Mouse (Mus musculus) megakaryocyte progenitor cell, adult 5-6 weeks (primary cell): ENCODE measurements around the gene Cmtm4. TPM values are rescaled to one million over a fixed set of nuclear protein-coding genes. Genes with fewer than 3 reads are reported as not detected.
"Not testable (repeated sequence)": the region's sequence is repeated elsewhere in the genome, so short reads cannot be mapped to it uniquely, and the experiment has no call there.

Experiments used
- ATAC-seq: replicated peaks from 2 replicates; pipeline ENCODE4 v1.8.0; 2016; ENCODE audit warnings: mild to moderate bottlenecking, moderate TSS enrichment, inconsistent platforms; ENCODE audit not compliant: poor library complexity
- total RNA-seq, 2 experiments: library from RNA; stranded (forward) in 1 of 2; stranded (reverse) in 1 of 2; fragments of 157-497, 149-512 nt in 1 of 2; fragments of 200-1000 nt in 1 of 2; gene quantifications; 2 replicates each; pipeline versions ENCODE4 v1.2.3 to v1.2.4; 2015 to 2017

Gene Cmtm4
- total RNA-seq, 2 experiments from 2014 or later: 0.79 to 0.87 TPM

DNA sequence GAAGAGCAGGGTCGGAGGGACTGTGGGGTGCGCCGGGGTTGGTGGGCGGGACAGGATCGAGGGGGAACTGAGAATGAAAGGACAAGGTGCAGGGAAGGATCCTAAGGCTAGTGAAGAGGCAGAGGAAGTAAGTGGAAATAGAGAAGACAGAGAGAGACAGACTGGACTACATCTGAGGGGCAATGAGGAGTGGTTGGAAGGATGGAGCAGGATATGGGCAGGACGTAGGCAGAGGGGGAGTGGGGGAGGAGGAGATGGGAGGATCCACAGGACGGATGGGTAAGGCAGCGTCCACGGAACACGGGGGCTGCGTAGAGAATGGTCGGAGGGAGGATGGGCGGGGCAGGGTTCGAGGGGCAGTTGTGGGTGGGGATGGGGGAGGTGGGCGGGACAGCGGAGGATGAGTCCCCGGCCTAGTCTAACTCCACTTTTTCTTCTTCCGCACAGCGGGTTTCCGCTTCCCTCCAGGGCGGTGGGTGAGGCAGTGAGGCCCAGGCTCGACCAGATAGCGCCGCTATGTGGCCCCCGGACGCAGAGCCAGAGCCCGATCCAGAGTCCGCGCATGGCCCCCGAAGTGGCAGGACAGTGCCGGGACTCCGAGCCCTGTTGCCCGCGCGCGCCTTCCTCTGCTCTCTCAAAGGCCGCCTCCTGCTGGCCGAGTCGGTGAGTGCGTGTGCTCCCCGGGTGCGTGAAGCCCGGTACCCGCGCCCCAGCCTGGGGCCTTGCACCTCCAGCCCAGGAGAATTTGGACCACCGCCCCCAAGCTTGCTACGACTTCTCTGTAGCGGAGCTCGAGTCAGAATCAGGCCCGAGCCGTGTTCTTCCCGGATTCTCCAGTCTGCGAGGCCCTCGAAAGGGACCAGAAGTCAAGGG lies 55.1 kb downstream of the Cmtm4 start:
- ATAC-seq: peak; percentile 51

GRCm38 (mm10) chr8:104339983-104340232 lies 55.7 kb downstream of the Cmtm4 start:
- no peak for ATAC-seq

DNA sequence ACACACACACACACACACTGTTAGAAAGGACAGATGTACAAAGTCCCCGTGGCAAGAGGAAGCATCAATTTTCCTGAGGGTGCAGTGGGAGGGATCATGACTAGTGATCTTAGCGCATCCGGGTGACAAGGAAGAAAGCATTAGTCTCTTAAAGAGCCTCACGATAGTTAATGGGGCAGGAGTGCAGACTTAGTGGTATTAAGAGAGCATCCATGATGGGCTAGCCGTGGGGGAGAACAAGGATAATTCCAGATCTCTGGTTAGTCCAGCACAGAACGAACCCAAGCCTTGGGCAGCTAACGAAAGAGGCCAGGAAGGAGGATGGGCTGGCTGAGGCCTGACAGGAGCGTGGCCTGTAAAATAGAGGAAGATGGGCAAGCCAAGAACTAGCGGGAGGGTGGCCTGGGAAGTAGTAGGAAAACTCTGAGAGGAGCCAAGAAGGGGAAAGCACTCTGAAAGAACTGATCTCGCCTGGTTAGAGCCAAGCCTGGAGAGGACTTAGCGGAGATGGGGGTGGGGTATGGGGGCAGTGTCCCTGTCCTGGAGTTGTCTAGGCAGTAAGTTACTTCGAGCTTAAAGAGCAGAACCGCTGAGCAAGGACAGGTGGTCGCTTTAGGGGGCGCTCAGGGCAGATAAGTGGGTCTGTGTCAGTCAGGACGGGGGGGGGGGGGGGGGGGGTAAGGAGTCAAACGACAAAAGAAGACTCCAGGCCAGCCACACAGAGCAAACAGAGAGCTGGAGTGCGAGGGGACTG lies 56.2 kb downstream of the Cmtm4 start, which contains the start of gene Cmtm3:
Gene Cmtm3, plus strand, starts transcription at position 182 of the 754 bp plus-strand sequence.
- no peak for ATAC-seq

GRCm38 (mm10) chr8:104337890-104338289 lies 57.7 kb downstream of the Cmtm4 start:
- no peak for ATAC-seq

DNA sequence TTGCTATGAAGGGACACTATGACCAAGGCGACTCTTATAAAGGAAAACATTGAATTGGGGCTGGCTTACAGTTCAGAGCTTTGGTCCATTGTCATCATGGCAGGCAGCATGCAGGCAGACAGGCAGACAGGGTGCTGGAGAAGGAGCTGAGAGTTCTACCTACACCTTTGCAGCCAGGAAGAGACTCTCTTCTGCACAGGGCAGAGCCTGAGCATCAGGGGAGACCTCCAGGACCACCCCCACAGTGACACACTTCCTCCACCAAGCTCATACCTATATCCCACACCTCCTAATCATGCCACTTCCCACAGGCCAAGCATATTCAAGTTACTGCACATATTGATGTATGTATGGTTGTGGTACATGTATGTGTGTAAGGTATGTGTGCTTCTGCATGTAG lies 58.8 kb downstream of the Cmtm4 start:
- no peak for ATAC-seq

DNA sequence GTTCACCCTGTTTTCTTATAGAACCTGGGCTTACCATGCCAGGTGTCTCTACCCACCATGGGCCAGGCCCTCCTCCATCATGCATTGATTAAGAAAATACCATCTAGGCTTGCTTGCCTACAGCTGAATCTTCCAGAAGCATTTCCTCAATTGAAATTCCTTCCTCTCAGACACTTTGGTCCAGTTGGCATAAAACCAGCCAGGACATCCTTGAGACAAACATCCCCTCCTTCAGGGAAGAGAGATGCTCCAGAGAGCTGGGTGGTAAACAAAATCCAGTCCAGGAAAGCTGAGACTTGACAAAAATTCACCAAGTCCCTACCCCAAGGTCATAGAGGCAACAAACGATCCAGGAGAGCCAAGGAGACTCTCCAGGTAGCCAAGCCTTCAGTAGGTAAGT lies 61.4 kb downstream of the Cmtm4 start:
- ATAC-seq: no peak

- ATAC-seq: peak; percentile 66
Observed at GRCm38 (mm10) chr8:104333786-104334185, 61.8 kb downstream of the Cmtm4 start.

- ATAC-seq: peak; percentile 53
Observed at GRCm38 (mm10) chr8:104332665-104333631, 62.7 kb downstream of the Cmtm4 start.

- ATAC-seq: not testable (repeated sequence)
Observed at GRCm38 (mm10) chr8:104321930-104322329, 73.7 kb downstream of the Cmtm4 start, which contains the start of gene Cmtm2b. Cmtm2b (plus strand) TSS chr8:104322230.

DNA sequence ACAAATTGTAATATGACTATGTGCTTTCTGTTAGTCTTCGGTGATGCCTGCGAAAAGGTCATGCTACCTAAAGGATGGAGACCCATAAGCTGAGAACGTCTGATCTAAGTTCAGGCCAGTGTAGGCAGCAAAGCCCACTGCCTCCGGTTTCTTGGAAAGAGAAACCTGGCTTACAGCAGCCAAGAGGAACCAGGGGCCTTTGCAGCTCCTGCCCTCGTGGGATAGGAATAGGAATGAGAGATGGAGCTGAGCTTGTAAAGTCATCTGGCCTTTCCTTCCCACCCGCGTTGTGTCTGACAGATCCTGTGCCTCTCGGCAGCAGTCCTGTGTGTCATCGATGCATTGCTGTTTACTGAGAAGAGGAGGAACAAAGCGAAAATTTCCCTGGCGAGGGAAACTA lies 74.3 kb downstream of the Cmtm4 start, which contains the start of gene Gm11020:
Gene Gm11020, plus strand, starts transcription at position 301 of the 400 bp plus-strand sequence.
- ATAC-seq: not testable (repeated sequence)

DNA sequence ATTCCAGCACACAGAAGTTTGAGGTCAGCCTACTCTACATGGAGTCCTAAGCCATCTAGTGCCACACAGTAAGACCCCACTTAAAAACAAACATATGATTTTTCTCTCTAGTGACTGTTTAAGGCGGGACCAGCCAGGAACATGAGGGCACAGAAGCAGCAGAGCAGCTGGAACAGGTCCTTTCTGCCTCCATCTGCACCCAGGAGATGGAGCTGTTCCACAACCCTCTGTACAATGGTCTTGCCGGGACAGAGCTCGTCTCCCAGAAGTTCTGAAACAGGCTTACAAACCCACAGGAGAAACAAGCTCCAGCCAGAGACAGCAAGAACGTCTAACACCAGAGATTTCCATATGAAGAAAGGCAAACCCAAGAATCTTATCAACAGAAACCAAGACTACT lies 82.3 kb downstream of the Cmtm4 start:
- no peak for ATAC-seq

- ATAC-seq: not testable (repeated sequence)
Observed at GRCm38 (mm10) chr8:104312023-104312422, 83.6 kb downstream of the Cmtm4 start.

DNA sequence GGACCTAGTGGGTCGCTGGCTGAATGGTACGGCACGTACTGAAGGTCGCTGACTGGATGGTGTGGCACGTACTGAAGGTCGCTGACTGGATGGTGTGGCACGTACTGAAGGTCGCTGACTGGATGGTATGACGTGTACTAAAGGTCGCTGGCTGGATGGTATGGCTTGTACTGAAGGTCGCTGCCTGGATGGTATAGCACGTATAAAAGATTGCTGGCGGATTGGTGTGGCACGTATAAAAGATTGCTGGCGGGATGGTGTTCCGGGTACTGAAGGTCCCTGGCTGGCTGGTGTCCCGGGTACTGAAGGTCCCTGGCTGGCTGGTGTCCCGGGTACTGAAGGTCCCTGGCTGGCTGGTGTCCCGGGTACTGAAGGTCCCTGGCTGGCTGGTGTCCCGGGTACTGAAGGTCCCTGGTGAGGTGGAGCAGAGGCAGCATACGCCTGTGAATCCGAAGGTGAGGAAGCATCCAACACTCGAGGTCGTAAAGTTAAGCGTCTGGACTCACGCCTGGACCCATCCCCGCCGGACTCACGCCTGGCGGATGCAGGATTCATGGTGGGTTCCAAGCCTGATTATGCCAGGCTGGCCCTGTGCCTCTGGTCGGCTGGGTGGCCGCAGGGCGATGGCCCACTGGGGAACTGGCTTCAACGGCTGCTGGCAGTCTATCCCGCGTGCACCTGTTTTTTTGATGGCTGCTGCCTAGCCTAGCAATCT lies 86.0 kb downstream of the Cmtm4 start, which contains the start of the genes Gm45711 and Cmtm1:
Gene Gm45711, minus strand, starts transcription at position 641 of the 715 bp plus-strand sequence.
Gene Cmtm1, minus strand, starts transcription at position 705 of the 715 bp plus-strand sequence.
- not testable (repeated sequence) for ATAC-seq

DNA sequence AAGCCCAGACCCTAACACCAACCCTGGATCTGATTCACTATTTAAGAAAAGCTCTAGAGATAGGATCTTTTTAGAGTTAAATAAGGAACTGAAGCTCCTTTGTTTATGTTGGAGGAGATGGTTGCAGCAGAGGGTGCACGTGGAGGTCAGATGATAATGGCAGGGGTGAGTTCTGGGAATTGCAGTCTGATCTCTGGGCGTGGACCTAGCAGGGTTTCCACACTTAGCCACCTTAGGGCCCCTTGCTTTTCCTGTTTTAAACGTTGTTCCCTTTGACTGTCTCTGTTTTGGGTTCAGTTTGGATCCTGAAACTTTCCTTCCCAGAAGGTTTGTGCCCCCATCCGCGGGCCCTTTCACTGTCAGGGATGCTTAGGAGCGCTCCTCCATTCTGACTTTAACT lies 87.3 kb downstream of the Cmtm4 start:
- ATAC-seq: not testable (repeated sequence)

DNA sequence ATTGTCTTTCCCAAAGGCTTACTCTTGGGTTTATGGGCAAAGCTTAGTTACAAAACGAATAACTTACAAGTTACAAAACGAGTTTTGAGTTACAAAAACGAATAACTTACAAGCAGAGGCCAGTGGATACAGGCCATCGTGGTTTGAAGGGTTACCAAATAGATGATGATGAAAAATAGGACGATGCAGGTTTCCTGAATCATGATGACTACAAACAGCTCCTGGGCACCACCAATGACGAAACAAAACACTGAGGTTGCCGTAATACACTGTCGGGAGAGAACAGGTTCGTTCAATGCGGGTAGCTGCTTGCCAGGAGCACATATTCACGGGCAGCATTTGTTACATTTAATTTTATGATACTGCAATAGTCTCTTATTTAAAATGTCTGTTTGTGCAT lies 90.6 kb downstream of the Cmtm4 start:
- ATAC-seq: peak; percentile 61

GRCm38 (mm10) chr8:104302536-104302935 lies 93.1 kb downstream of the Cmtm4 start:
- not testable (repeated sequence) for ATAC-seq

DNA sequence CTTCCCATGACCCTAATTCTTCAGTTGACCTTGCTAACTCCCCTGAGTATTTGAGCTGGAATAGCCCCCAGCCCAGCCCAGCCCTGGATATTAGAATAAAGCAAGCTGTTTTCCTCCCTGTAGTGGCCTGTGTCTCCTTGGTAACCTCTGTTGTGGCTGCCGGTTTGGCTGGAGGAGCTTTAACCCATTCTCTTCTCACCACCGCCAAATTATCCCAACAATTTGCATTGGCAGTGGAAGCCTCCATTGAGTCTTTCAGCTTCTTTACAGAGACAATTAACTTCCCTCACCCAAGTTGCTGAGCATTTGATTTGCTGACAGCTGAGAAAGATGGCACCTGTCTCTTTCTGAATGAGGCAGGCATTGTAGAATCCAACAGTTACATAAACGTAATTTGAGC lies 94.0 kb downstream of the Cmtm4 start:
- not testable (repeated sequence) for ATAC-seq
